Mouse (Mus musculus) right cerebral cortex, postnatal 4 days (tissue): Measurements from ENCODE around the gene Tra2a.

ENCODE experiments used
- DNase-seq: peaks from one replicate; pipeline ENCODE4 v3.0.0-alpha.2; 2022

Gene Tra2a

DNA sequence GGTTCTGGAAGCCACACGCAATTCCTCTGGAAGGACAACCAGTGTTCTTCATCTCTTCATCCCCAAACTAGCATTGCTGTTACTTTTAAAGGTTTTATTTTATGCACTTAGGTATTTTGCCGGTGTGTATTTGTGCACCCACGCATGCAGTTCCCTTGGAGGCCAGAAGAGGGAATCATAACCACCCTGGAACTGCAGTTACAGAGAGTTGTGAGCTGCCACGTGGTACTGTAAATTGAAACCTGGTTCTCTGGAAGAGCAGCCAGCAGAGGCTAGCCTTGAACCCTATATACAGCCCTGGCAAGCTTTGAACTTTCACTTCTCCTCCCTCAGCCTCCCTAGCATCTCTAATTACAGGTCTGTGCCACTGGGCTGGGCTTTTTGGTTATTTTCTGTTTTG, 30.5 kb downstream of the Tra2a start:
- DNase-seq = no peak

- DNase-seq = peak; percentile 25
Observed at GRCm38 (mm10) chr6:49228126-49228679, 35.6 kb downstream of the Tra2a start.

GRCm38 (mm10) chr6:49227184-49227735, 36.6 kb downstream of the Tra2a start:
- DNase-seq = peak; percentile 15

DNA sequence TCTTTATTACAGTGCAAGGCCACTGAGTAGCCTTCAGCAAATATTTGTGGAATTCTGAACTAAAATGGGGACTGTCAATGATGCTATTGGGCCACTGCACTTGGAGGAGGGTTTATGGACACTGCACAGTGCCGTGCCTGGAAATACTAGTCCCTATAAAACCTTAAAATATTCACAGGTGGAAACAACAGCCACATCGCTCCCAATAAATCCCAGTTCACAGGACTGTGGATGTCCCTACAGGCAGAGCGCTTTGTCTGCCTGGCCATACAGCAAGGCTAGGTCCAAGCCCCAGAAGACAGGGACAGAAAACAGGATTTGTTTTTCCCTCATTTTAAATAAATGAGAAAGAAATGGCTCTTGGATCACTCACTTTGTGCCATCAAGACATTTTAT, 38.1 kb downstream of the Tra2a start:
- no peak for DNase-seq

GRCm38 (mm10) chr6:49224923-49225727, 38.7 kb downstream of the Tra2a start:
- no peak for DNase-seq

DNA sequence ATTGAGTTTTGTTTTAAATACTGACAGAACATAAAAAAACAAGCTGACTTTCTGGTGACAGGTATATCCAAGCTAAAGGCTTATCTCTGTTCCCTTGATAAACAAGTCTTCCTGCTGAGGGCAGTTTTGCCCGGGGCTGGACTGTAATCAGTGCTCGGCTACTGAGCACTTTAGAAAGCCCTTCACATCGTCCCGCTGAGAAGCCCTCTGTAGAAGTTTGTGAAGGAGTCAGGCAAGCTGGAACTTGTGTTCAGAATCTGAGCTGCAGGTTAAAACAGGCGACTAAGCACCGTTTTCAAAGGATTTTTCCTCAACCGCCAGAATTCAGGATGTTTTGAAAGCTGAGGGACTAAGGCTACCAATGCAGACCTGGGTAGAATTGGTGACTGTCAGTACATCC, 41.9 kb downstream of the Tra2a start:
- DNase-seq = no peak

- DNase-seq = no peak
Observed at GRCm38 (mm10) chr6:49219920-49220604, 43.8 kb downstream of the Tra2a start.

- DNase-seq = no peak
Observed at GRCm38 (mm10) chr6:49219001-49219560, 44.8 kb downstream of the Tra2a start.

DNA sequence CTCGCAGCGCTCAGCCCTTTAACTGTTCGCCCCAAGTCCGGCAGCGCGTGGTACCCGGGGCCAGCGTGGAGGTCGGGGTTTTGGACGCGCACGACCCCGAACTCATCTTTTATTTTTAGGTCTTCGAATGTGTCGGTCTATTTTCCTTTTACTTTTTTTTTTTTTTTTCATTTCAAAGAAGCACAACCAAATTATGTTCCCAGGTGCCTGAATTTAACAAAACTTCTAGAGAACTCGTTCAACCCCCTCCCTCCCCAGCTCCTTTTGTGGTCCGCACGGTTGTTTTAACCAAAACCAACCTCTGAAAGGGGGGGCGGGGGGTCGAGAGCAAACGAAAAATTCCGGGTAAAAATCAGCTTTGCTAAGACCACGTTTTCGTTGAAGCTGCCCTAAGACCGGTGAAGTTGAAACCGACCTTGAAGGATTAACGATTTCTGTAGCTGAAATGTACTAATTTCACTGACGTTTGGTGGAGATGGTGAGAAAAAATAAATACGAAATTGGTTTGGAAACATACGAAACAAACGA, 45.5 kb downstream of the Tra2a start:
- DNase-seq = no peak

GRCm38 (mm10) chr6:49217581-49218274, 46.1 kb downstream of the Tra2a start:
- DNase-seq = peak; percentile 67

GRCm38 (mm10) chr6:49216811-49217542, 46.9 kb downstream of the Tra2a start:
- no peak for DNase-seq

DNA sequence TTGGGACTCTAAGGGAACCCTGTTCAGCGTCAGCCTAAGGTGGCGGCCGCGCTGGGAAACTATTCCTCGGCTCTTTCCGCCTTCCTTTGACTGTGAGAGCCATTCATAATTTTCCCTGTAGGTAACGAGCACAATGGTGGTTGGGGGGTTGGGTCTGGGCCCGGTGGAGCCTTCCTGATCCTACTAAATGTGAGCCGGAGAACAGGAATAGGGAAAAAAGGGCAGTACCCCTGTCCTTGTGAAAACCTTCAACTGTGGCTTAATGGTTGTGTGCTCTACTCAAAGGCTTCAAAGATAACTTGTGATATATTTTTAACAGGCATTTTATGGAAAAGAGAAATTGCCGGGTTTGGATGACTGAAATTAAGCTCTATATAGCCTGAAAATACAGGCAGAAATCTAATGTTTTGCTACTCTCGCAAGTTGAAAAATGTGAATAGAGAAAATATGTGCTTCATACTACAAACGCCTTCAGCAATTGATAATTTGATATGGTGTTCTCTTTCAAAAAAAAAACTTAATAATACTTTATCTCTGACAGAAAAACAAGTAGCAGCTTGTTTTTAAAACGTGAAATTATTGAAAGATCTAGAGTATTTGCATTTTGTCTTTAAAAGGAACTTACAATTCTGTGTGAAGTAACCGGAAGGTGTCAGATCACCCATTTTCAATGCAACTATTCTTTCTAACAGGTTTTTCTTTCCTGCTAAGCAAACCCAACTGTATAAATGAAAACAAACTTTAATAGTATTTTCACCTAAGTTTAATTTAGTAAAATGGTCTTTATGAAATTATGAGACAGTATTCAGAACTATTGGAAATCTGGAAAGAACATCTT, 47.9 kb downstream of the Tra2a start:
- no peak for DNase-seq

DNA sequence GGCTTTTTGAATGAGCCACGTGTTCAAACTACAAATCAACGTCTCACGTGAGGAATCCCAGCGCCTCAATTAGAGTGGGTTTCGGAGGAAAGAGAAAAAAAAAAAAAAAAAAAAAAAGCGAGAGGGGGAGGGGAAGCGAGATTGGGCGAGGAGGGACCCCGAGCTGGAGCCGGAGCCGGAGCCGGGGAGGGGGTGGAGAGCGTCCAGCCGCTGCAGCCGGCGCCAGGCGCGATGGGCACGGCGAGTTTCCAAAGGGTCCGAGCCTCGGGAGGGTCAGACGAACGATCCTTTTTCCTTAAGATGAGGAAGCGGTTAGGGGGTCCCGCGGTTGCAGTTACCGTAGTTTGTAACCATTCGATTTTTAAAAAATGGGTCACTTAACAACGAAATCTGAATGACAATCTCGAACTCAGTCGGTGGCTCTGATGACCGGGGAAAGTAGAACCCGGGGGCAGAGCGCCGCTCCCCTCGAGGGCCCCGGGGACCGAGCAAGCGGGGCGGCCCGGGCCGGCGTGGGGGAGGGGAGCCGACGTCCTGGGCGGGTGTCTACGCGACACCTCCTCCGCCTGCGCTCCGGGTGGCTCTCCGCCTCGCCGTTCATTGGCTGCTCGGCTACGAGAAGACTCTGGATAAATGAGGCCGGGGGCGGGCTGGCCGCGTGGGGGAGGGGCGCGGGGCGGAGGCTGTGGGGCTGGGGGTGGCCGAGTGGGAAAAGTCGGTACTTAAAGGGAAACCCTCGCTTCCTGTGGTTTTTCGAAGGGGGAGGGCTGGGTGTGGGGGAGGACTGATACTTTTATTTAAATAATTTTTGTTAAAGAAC, 48.7 kb downstream of the Tra2a start, which contains the start of gene Igf2bp3:
TSS of gene Igf2bp3 (minus strand) at position 30 of the 820 bp plus-strand sequence.
- DNase-seq = peak; percentile 76

DNA sequence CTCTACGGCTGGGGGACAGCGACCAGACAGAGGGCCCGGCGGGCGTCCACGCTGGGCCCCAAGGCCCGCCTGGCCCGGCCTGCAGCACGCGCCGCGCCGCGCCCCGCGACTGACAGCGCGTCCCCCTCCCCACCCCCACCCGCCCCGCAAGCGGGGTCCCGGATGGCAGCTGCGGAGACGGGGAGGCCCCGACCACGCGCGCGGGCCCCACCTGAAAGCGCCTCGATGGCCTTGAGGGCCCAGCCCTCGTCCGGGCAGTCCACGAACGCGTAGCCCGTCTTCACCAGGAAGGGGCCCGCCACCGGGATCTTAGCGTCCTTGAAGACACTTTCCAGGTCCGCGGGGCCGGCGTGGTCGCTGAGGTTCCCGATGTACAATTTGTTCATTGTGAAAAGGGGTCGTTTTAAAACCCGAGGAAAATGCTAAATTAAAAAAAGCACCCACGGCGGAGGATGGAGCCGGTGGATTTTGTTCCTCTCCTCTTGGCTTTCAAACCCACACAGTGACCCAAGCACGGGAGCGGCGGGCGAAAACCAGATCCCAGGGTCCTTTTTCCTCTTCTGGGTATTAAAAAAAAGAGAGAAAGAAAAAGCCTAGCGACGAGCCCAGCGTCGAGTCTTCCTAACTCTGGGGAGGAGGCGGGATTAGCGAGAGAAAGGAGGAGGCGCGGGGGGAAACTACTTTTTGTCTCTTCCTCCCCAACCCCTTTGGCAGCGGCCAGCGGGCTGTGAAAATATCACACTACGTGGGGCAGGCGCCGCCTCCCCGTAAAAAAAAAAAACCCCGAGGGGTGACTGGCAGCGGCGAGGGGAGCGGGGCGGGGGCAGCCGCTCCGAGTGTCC, 49.5 kb downstream of the Tra2a start:
- DNase-seq = peak; percentile 32

GRCm38 (mm10) chr6:49213581-49214085, 50.2 kb downstream of the Tra2a start:
- DNase-seq = peak; percentile 38

GRCm38 (mm10) chr6:49212931-49213580, 50.8 kb downstream of the Tra2a start:
- DNase-seq = no peak

DNA sequence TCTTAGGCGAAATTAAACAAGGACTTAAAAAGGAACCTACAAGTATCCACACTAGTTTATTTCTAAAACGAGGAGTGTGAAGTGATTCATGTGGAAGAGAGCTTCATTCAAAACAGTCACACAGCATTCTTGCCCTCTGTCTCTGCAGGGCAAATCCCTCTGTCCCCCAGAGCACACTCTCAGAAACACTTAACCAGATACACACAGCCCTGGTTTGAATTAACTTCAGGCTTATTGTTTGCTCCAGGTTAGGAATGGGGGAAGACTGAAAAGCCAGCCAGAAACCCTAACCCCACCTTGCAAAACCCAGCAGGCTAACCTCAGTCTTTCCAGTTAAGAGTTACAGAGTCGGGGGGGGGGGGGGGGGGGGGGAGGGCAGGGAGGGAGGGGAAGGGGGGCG, 51.7 kb downstream of the Tra2a start:
- DNase-seq = no peak

- DNase-seq = no peak
Observed at GRCm38 (mm10) chr6:49211596-49211995, 52.2 kb downstream of the Tra2a start.
